In the genomic region with DNA sequence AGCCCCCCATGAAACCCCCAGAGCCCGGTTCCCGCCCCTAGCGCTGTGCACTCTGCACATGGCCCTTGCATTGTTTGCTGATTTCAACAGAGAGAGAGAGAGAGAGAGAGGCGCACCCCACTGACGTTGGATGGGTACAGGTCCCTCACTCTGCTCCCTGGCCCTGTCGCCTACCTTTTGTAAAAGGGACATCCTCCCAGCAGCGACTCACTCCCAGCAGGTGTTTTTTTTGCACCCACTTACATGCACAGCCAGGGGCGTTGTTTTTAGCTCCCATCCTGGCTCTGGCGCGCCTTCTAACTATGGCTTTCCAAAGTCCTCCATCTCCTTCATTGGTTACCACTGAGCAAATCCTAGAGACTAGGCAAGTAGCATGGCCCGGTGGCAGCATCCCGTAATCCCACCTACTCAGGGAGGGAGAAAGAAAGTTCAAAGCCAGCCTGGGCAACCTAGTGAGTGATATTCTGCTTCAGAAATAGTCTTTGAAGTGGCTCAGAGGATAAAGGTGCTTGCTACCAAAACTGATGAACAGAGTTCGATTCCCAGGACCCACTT, we compare ENCODE assay signal across 8 mouse cellular contexts. TPM values are rescaled to one million over a fixed set of nuclear protein-coding genes. Genes with fewer than 3 reads are reported as not detected.
DNase-seq lines count a peak whose midpoint lies in the region; ATAC-seq and TF ChIP-seq lines count a peak whose summit lies in the region.

No protein-coding gene starts in this region.

- TF ChIP-seq RAD21 in MEL (IDR thresholded peaks at IDR 0.05; ENCODE audit: low read depth, low read length), result no peak

- no peaks in the 10 kb centered on the region for H3K27me3 ChIP-seq in heart, embryonic 13.5 days (replicated peaks)
- H3K27me3 ChIP-seq in MEL (ENCODE audit: control insufficient read depth in 1 of 2, insufficient read depth in 2 of 2, low read length in 2 of 2), result no peaks in the 10 kb centered on the region
- no peaks in the 10 kb centered on the region for H3K27me3 ChIP-seq in forebrain, postnatal 0 days (ENCODE audit: insufficient read depth, low read length)

- peak overlapping the region; percentile 99 for H3K4me2 ChIP-seq in heart, embryonic 13.5 days
- H3K4me2 ChIP-seq in forebrain, postnatal 0 days (ENCODE audit: low read depth), result peak overlapping the region; percentile 98

- no peak for TF ChIP-seq CTCF in MEL (IDR thresholded peaks at IDR 0.05 in 2 of 3, conservative IDR thresholded peaks at IDR 0.05 in 1 of 3; ENCODE audit: control insufficient read depth in 1 of 3, insufficient read depth in 1 of 3, low read depth in 2 of 3, low read length in 3 of 3, poor library complexity in 1 of 3, severe bottlenecking in 1 of 3)
- peak; percentile 1; the same call in 1 of the 2 replicates for TF ChIP-seq CTCF in forebrain, postnatal 0 days (IDR thresholded peaks at IDR 0.05; ENCODE audit: low read depth)

- no peak for TF ChIP-seq EP300 in MEL (IDR thresholded peaks at IDR 0.05; ENCODE audit: low read depth in 1 of 2, low read length in 2 of 2)

- peaks cover 14% of the 10 kb centered on the region for H3K79me2 ChIP-seq in MEL (ENCODE audit: control insufficient read depth, insufficient read depth, low read length, poor library complexity)
- H3K79me2 ChIP-seq in macrophage (ENCODE audit: inconsistent target), result peaks cover 50% of the 10 kb centered on the region

- no peaks in the 10 kb centered on the region for H3K9me3 ChIP-seq in heart, embryonic 13.5 days
- H3K9me3 ChIP-seq in MEL (replicated peaks; ENCODE audit: insufficient read depth, low read length), result no peaks in the 10 kb centered on the region
- no peaks in the 10 kb centered on the region for H3K9me3 ChIP-seq in forebrain, postnatal 0 days (ENCODE audit: low read length)

- peak overlapping the region; percentile 94 for H3K9ac ChIP-seq in heart, embryonic 13.5 days
- H3K9ac ChIP-seq in MEL (ENCODE audit: control insufficient read depth, low read depth, low read length, poor library complexity, severe bottlenecking), result peak overlapping the region; percentile 75
- H3K9ac ChIP-seq in forebrain, postnatal 0 days, result peak overlapping the region; percentile 82

- intact Hi-C loops in heart, postnatal 10 days (cut with DNase I), result loop anchor here (1.0 kb wide), 1 partner anchor 12 kb away; no protein-coding TSS in a partner anchor

- H3K4me3 ChIP-seq in heart, embryonic 13.5 days, result peak overlapping the region; percentile 76
- H3K4me3 ChIP-seq in MEL (ENCODE audit: control insufficient read depth in 1 of 2, insufficient read depth in 1 of 2, low read depth in 2 of 2, low read length in 2 of 2) (peak overlapping the region; percentile 54 to 57; a peak in 3 of 4 replicates), macrophage (ENCODE audit: inconsistent target) (peak overlapping the region; percentile 26)
- H3K4me3 ChIP-seq in forebrain, postnatal 0 days (ENCODE audit: low read depth, low read length), result peak overlapping the region; percentile 72

- no peak for ATAC-seq in heart, embryonic 13.5 days (ENCODE audit: extremely low read depth, insufficient number of reproducible peaks, low FRiP score, low TSS enrichment)
- 0 out of 2 replicates have a peak, but pooled peaks have one; percentile 2 for ATAC-seq in forebrain, postnatal 0 days

- peaks cover 45% of the 10 kb centered on the region for H3K4me1 ChIP-seq in heart, embryonic 13.5 days
- H3K4me1 ChIP-seq in MEL (ENCODE audit: control insufficient read depth in 1 of 2, insufficient read depth in 2 of 2, low read length in 2 of 2), result peaks cover 4 to 11% of the 10 kb centered on the region in 2 experiments; a peak in 3 of 4 replicates
- peaks cover 15% of the 10 kb centered on the region for H3K4me1 ChIP-seq in forebrain, postnatal 0 days (ENCODE audit: insufficient read depth)

- peak overlapping the region; percentile 99 for H3K27ac ChIP-seq in heart, embryonic 13.5 days (replicated peaks)
- H3K27ac ChIP-seq in MEL (ENCODE audit: control insufficient read depth, low read depth, low read length) (peak overlapping the region; percentile 32; the same call in 1 of the 2 replicates), macrophage (peak overlapping the region; percentile 68)
- H3K27ac ChIP-seq in forebrain, postnatal 0 days (ENCODE audit: low read depth, low read length), result peak overlapping the region; percentile 94

- DNase-seq in heart, postnatal 10 days, result no peak
- no peak for DNase-seq in MEL (ENCODE audit: low read depth, low spot score)
- no peak for DNase-seq in forebrain, postnatal 0 days
- DNase-seq in gastrocnemius, postnatal 4 days (ENCODE audit: low spot score in 2 of 2), result no peak
- DNase-seq in testis, postnatal 10 days (ENCODE audit: low spot score), result no peak
- DNase-seq in natural killer cell, adult 2 months (ENCODE audit: low spot score in 2 of 2), result no peak

- WGBS in heart, embryonic 13.5 days, result 13% methylated on average over 13 of the region's 13 CpGs
- WGBS in forebrain, postnatal 0 days, result 9% methylated on average over 13 of the region's 13 CpGs
- 45% methylated on average over 10 of the region's 13 CpGs for WGBS in macrophage (ENCODE audit: missing documents)

- peaks cover 21% of the 10 kb centered on the region for H3K36me3 ChIP-seq in heart, embryonic 13.5 days
- H3K36me3 ChIP-seq in MEL (ENCODE audit: control insufficient read depth in 1 of 2, insufficient read depth in 2 of 2, low read length in 2 of 2), result peaks cover 0 to 3% of the 10 kb centered on the region in 2 experiments; a peak in 2 of 4 replicates
- peaks cover 14% of the 10 kb centered on the region for H3K36me3 ChIP-seq in forebrain, postnatal 0 days (ENCODE audit: insufficient read depth)
- peaks cover 15% of the 10 kb centered on the region; the same call in 1 of the 2 replicates for H3K36me3 ChIP-seq in macrophage (ENCODE audit: inconsistent target)

- TF ChIP-seq POLR2A in MEL (IDR thresholded peaks at IDR 0.05; ENCODE audit: control insufficient read depth in 1 of 2, insufficient read depth in 1 of 2, low read depth in 1 of 2, low read length in 2 of 2, poor library complexity in 1 of 2), result no peak

RNA-seq across cellular contexts. Expression of a gene that starts 6.1 kb away (rescaled TPM):
- 8.2 and 8.8 TPM in 2 replicates for polyA plus RNA-seq in heart, embryonic 13.5 days (2015; fragmentation: Nextera tagmentation; extraction: Ambion mirVana)
- total RNA-seq in heart, postnatal 10 days (2021), result 1 to 10 TPM; 9.5 to 9.8 TPM
- total RNA-seq in MEL (2012; rRNA removed), result 2.9 and 4.4 TPM in 2 replicates
- polyA plus RNA-seq in MEL (2012; ENCODE audit: insufficient read depth in 1 of 2, insufficient read length in 2 of 2, low read depth in 1 of 2, low replicate concordance in 2 of 2, missing spikeins in 1 of 2) (1 to 10 TPM in 1 of 2 experiments, not detected in 1; 9.3 TPM), macrophage (2018) (5.0 to 24.1 TPM (median 6.4 TPM) in 3 replicates)
- 41.2 and 57.8 TPM in 2 replicates for total RNA-seq in forebrain, postnatal 0 days (2014; rRNA removed)
- polyA plus RNA-seq in forebrain, postnatal 0 days (2015; fragmentation: Nextera tagmentation; extraction: Ambion mirVana), result 40.0 and 40.2 TPM in 2 replicates
- 10 to 100 TPM in 18 of 26 experiments, 1 to 10 TPM in 8; 2.3 to 27.4 (median 15.9) TPM for total RNA-seq in macrophage (2018; cell fraction: chromatin; rRNA removed)
- total RNA-seq in macrophage (2018; cell fraction: cytosol; rRNA removed), result 10 to 100 TPM in 23 of 26 experiments, 1 to 10 TPM in 3; 6.6 to 26.3 (median 16.8) TPM
- 10 to 100 TPM; 11.1 to 31.5 (median 20.5) TPM for total RNA-seq in macrophage (2018; cell fraction: nucleus; rRNA removed)
- 1 to 10 TPM; 9.1 to 9.7 TPM for total RNA-seq in gastrocnemius, postnatal 4 days (2021)

RNA-seq across cellular contexts. Expression of a gene that starts 27.7 kb away (rescaled TPM):
- polyA plus RNA-seq in heart, embryonic 13.5 days (2015; fragmentation: Nextera tagmentation; extraction: Ambion mirVana), result 14.3 and 16.5 TPM in 2 replicates
- total RNA-seq in heart, postnatal 10 days (2021), result 10 to 100 TPM; 38.2 to 39.1 TPM
- total RNA-seq in MEL (2012; rRNA removed), result 57.4 and 63.6 TPM in 2 replicates
- polyA plus RNA-seq in MEL (2012; ENCODE audit: insufficient read depth in 1 of 2, insufficient read length in 2 of 2, low read depth in 1 of 2, low replicate concordance in 2 of 2, missing spikeins in 1 of 2) (10 to 100 TPM in 1 of 2 experiments, not detected in 1; 97.1 TPM), macrophage (2018) (99.0 to 183 TPM (median 120 TPM) in 3 replicates)
- total RNA-seq in forebrain, postnatal 0 days (2014; rRNA removed), result 31.6 and 38.2 TPM in 2 replicates
- 12.8 and 18.6 TPM in 2 replicates for polyA plus RNA-seq in forebrain, postnatal 0 days (2015; fragmentation: Nextera tagmentation; extraction: Ambion mirVana)
- total RNA-seq in macrophage (2018; cell fraction: chromatin; rRNA removed), result 100 to 1,000 TPM; 304 to 896 (median 675) TPM
- 10 to 100 TPM; 52.8 to 97.2 (median 73.4) TPM for total RNA-seq in macrophage (2018; cell fraction: cytosol; rRNA removed)
- total RNA-seq in macrophage (2018; cell fraction: nucleus; rRNA removed), result 100 to 1,000 TPM; 161 to 339 (median 237) TPM
- total RNA-seq in gastrocnemius, postnatal 4 days (2021), result 10 to 100 TPM; 45.5 to 59.0 TPM

RNA-seq across cellular contexts. Expression of a gene that starts 40.9 kb away (rescaled TPM):
- polyA plus RNA-seq in heart, embryonic 13.5 days (2015; fragmentation: Nextera tagmentation; extraction: Ambion mirVana), result 10.7 TPM in 2 replicates
- 10 to 100 TPM; 15.6 to 15.7 TPM for total RNA-seq in heart, postnatal 10 days (2021)
- total RNA-seq in MEL (2012; rRNA removed), result 38.0 and 50.7 TPM in 2 replicates
- polyA plus RNA-seq in MEL (2012; ENCODE audit: insufficient read depth in 1 of 2, insufficient read length in 2 of 2, low read depth in 1 of 2, low replicate concordance in 2 of 2, missing spikeins in 1 of 2), result 10 to 100 TPM in 1 of 2 experiments, not detected in 1; 87.6 TPM
- 36.9 and 43.2 TPM in 2 replicates for total RNA-seq in forebrain, postnatal 0 days (2014; rRNA removed)
- 63.6 and 68.4 TPM in 2 replicates for polyA plus RNA-seq in forebrain, postnatal 0 days (2015; fragmentation: Nextera tagmentation; extraction: Ambion mirVana)
- 10 to 100 TPM; 11.6 to 72.8 (median 39.4) TPM for total RNA-seq in macrophage (2018; cell fraction: chromatin; rRNA removed)
- 10 to 100 TPM in 4 of 26 experiments, 1 to 10 TPM in 22; 5.9 to 11.6 (median 8.4) TPM for total RNA-seq in macrophage (2018; cell fraction: cytosol; rRNA removed)
- 10 to 100 TPM; 10.3 to 35.9 (median 25.5) TPM for total RNA-seq in macrophage (2018; cell fraction: nucleus; rRNA removed)
- polyA plus RNA-seq in macrophage (2018), result 1.9 to 10.1 TPM (median 7.4 TPM) in 3 replicates
- total RNA-seq in gastrocnemius, postnatal 4 days (2021), result 10 to 100 TPM; 13.8 to 18.8 TPM

RNA-seq across cellular contexts. Expression of a gene that starts 55.0 kb away (rescaled TPM):
- 1.5 and 2.2 TPM in 2 replicates for polyA plus RNA-seq in heart, embryonic 13.5 days (2015; fragmentation: Nextera tagmentation; extraction: Ambion mirVana)
- 1 to 10 TPM; 4.6 to 4.8 TPM for total RNA-seq in heart, postnatal 10 days (2021)
- not detected in 2 replicates for total RNA-seq in MEL (2012; rRNA removed)
- not detected for polyA plus RNA-seq in MEL (2012; ENCODE audit: insufficient read depth in 1 of 2, insufficient read length in 2 of 2, low read depth in 1 of 2, low replicate concordance in 2 of 2, missing spikeins in 1 of 2)
- 0.52 and 1.2 TPM in 2 replicates for total RNA-seq in forebrain, postnatal 0 days (2014; rRNA removed)
- 1.7 TPM in 2 replicates for polyA plus RNA-seq in forebrain, postnatal 0 days (2015; fragmentation: Nextera tagmentation; extraction: Ambion mirVana)
- 100 to 1,000 TPM in 11 of 26 experiments, 10 to 100 TPM in 15; 18.9 to 297 (median 75.1) TPM for total RNA-seq in macrophage (2018; cell fraction: chromatin; rRNA removed)
- total RNA-seq in macrophage (2018; cell fraction: cytosol; rRNA removed), result 100 to 1,000 TPM; 105 to 683 (median 289) TPM
- 100 to 1,000 TPM; 102 to 954 (median 358) TPM for total RNA-seq in macrophage (2018; cell fraction: nucleus; rRNA removed)
- polyA plus RNA-seq in macrophage (2018), result 254 to 928 TPM (median 285 TPM) in 3 replicates
- 1 to 10 TPM; 6.1 to 8.8 TPM for total RNA-seq in gastrocnemius, postnatal 4 days (2021)

Comparison
In these comparisons a context has a peak if more than half of its experiments do, and no peak if none do; other contexts are left out.
1. H3K27ac ChIP-seq: peak in every context shown above with its lines; median percentile 99 in heart, embryonic 13.5 days; 94 in forebrain, postnatal 0 days; 68 in macrophage; 32 in MEL.
2. H3K4me3 ChIP-seq: peak in every context shown above with its lines; median percentile 76 in heart, embryonic 13.5 days; 72 in forebrain, postnatal 0 days; 56 in MEL; 26 in macrophage.